Mouse (Mus musculus) megakaryocyte, embryonic 14.5 days (primary cell): Measurements from ENCODE around the gene Sfrp2.

ENCODE experiments used
- FLI1 ChIP-seq: IDR thresholded peaks from 2 replicates; pipeline ENCODE4 v1.6.1; 2012; ENCODE audit warnings: low read length, inconsistent platforms, mixed read lengths
- GATA1 ChIP-seq: IDR thresholded peaks from 3 replicates; pipeline ENCODE4 v1.6.1; 2012; ENCODE audit warnings: mixed read lengths, low read length, inconsistent platforms, borderline replicate concordance

DNA sequence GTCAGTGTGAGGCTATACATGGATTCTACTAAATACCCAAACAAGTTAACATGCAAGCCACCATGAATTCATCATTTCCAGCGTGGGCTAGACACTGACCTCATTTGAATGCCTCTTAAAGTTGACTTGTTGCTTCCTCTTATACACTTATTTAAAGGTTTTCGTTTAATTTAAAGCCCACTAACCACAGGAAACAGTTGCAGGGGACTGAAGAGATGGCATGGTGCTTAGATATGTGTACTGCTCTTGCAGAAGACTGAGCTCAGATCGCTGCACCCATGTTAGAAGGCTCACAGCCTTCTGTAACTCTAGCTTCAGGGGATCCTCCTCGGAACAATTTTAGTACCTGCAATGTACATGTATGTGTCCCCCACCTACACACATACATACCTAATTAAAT lies 47.5 kb upstream of the Sfrp2 start:
- no peak for TF ChIP-seq GATA1
- TF ChIP-seq FLI1: no peak
